Mouse (Mus musculus): ENCODE results near the gene Alkbh3.

GRCm38 (mm10) chr2:93959346-93959745 lies 51.3 kb downstream of the Alkbh3 start:
- TF ChIP-seq MAFK (IDR thresholded peaks at IDR 0.05; ENCODE audit: insufficient read depth, low read depth, low read length) (no peak), CHD2 (IDR thresholded peaks at IDR 0.05; ENCODE audit: low read depth, low read length) (no peak), HCFC1 (IDR thresholded peaks at IDR 0.05; ENCODE audit: borderline replicate concordance, insufficient read depth, low read length) (no peak), ZNF384 (IDR thresholded peaks at IDR 0.05; ENCODE audit: low read depth, low read length) (no peak)
